Comparison of ENCODE assay signal across 26 mouse cellular contexts in the genomic region with DNA sequence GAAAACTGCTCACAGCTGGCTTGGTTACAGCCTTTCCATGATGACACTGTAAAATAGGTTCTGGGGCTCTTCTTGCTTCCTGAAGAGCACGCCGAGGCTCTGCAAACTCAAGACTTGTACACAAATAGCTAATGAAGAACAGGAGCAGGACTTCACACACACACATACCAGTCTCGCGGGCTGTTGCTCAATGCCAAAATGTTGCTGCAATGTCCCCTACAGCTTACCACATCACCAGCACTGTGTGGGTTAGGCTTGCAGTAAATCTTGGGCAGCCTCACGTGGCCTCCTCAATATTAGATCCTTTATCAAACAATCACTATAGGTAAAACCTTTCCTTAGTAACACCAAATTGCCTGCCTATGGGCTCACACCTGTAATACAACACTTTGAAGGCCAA. TPM values are rescaled to one million over a fixed set of nuclear protein-coding genes. Genes with fewer than 3 reads are reported as not detected.
DNase-seq lines count a peak whose midpoint lies in the region; ATAC-seq lines count a peak whose summit lies in the region.
"Had no signal": no experiment of that assay in that cellular context is flagged by ENCODE, and none has a peak within 500 bp of the region (broad histone marks: within the 10 kb centered on the region; RNA-seq: fewer than 3 reads in every experiment).

No protein-coding gene starts in this region.

- intact Hi-C loops in gastrocnemius, postnatal 36 days (cut with DNase I): no loop called here

- peaks cover 43% of the 10 kb centered on the region for H3K36me3 ChIP-seq in embryonic facial prominence, embryonic 13.5 days
- H3K36me3 ChIP-seq in embryonic facial prominence, embryonic 10.5 days (replicated peaks): peaks cover 63% of the 10 kb centered on the region
- peaks cover 25% of the 10 kb centered on the region for H3K36me3 ChIP-seq in hindbrain, embryonic 12.5 days
- H3K36me3 ChIP-seq: hindbrain, embryonic 15.5 days had no signal

- H3K9ac ChIP-seq in embryonic facial prominence, embryonic 13.5 days: 0 out of 2 replicates have a peak overlapping the region, but pooled peaks have one; percentile 21
- no peak overlapping the region for H3K9ac ChIP-seq in hindbrain, embryonic 12.5 days
- H3K9ac ChIP-seq: hindbrain, embryonic 15.5 days; lung, embryonic 14.5 days had no signal

- H3K9me3 ChIP-seq in embryonic facial prominence, embryonic 13.5 days: no peaks in the 10 kb centered on the region
- H3K9me3 ChIP-seq in embryonic facial prominence, embryonic 10.5 days: no peaks in the 10 kb centered on the region
- no peaks in the 10 kb centered on the region for H3K9me3 ChIP-seq in hindbrain, embryonic 12.5 days (replicated peaks)
- H3K9me3 ChIP-seq: hindbrain, embryonic 15.5 days had no signal

- ATAC-seq in embryonic facial prominence, embryonic 13.5 days (ENCODE audit: insufficient number of reproducible peaks, insufficient read depth, low FRiP score, low TSS enrichment, low read depth): no peak
- no peak for ATAC-seq in hindbrain, embryonic 12.5 days (ENCODE audit: low FRiP score)
- ATAC-seq: activated CD4-positive, CD25-positive, alpha-beta regulatory T cell, adult 4 months; forebrain, embryonic 14.5 days; intestine, postnatal 0 days; Patski had no signal

- no peak overlapping the region for H3K4me3 ChIP-seq in embryonic facial prominence, embryonic 13.5 days
- no peak overlapping the region for H3K4me3 ChIP-seq in embryonic facial prominence, embryonic 10.5 days
- no peak overlapping the region for H3K4me3 ChIP-seq in hindbrain, embryonic 12.5 days
- H3K4me3 ChIP-seq: hindbrain, embryonic 15.5 days had no signal

- H3K4me1 ChIP-seq in embryonic facial prominence, embryonic 13.5 days: peaks cover 21% of the 10 kb centered on the region
- H3K4me1 ChIP-seq in embryonic facial prominence, embryonic 10.5 days: peaks cover 22% of the 10 kb centered on the region
- peaks cover 18% of the 10 kb centered on the region for H3K4me1 ChIP-seq in hindbrain, embryonic 12.5 days

- no peak overlapping the region for H3K27ac ChIP-seq in embryonic facial prominence, embryonic 13.5 days
- H3K27ac ChIP-seq in embryonic facial prominence, embryonic 10.5 days (replicated peaks): no peak overlapping the region
- H3K27ac ChIP-seq in hindbrain, embryonic 12.5 days: no peak overlapping the region
- H3K27ac ChIP-seq: hindbrain, embryonic 15.5 days; kidney, postnatal 0 days had no signal

- no peaks in the 10 kb centered on the region for H3K27me3 ChIP-seq in embryonic facial prominence, embryonic 13.5 days
- H3K27me3 ChIP-seq in embryonic facial prominence, embryonic 10.5 days (replicated peaks; ENCODE audit: low read depth, poor library complexity, severe bottlenecking): no peaks in the 10 kb centered on the region
- H3K27me3 ChIP-seq in hindbrain, embryonic 12.5 days: no peaks in the 10 kb centered on the region
- H3K27me3 ChIP-seq: hindbrain, embryonic 15.5 days; Patski had no signal

- 85% methylated on average over 5 of the region's 5 CpGs for WGBS in embryonic facial prominence, embryonic 13.5 days
- WGBS in embryonic facial prominence, embryonic 10.5 days: 96% methylated on average over 5 of the region's 5 CpGs
- WGBS in hindbrain, embryonic 12.5 days: 94% methylated on average over 5 of the region's 5 CpGs

- no peak overlapping the region for H3K4me2 ChIP-seq in embryonic facial prominence, embryonic 13.5 days
- H3K4me2 ChIP-seq in hindbrain, embryonic 12.5 days (replicated peaks): no peak overlapping the region
- H3K4me2 ChIP-seq: heart, embryonic 11.5 days; hindbrain, embryonic 15.5 days; lung, embryonic 14.5 days; midbrain, embryonic 11.5 days had no signal

- no peak for DNase-seq in embryonic facial prominence, embryonic 10.5 days (ENCODE audit: low spot score)
- DNase-seq in NIH3T3 (ENCODE audit: low read depth): peak; percentile 15
- peak; percentile 29 for DNase-seq in c-Kit-positive CD71-negative TER-119-negative erythroid progenitor cells, embryonic 14.5 days (ENCODE audit: low read depth)
- peak; percentile 28 to 29 for DNase-seq in lung, postnatal 4 days
- DNase-seq in gastrocnemius, postnatal 36 days: no peak
- DNase-seq: cerebellum, adult 9-11 months; gastrocnemius, postnatal 25 days; heart, postnatal 14 days; left cerebral cortex, postnatal 4 days; lung, embryonic 14.5 days; retina, postnatal 1 day; right cerebral cortex, postnatal 4 days; thymus, postnatal 36 days had no signal

RNA-seq across cellular contexts. Expression of a gene that starts 2.6 kb away (rescaled TPM):
- polyA plus RNA-seq in embryonic facial prominence, embryonic 13.5 days (2015; fragmentation: Nextera tagmentation; extraction: Ambion mirVana): 116 and 119 TPM in 2 replicates
- 103 and 107 TPM in 2 replicates for polyA plus RNA-seq in embryonic facial prominence, embryonic 10.5 days (2016; fragmentation: Nextera tagmentation; extraction: Ambion mirVana)
- 96.5 and 115 TPM in 2 replicates for polyA plus RNA-seq in hindbrain, embryonic 12.5 days (2016; fragmentation: Nextera tagmentation; extraction: Ambion mirVana)
- total RNA-seq in gastrocnemius, postnatal 36 days (2021): 10 to 100 TPM; 40.3 to 46.4 TPM

RNA-seq across cellular contexts. Expression of a gene that starts 2.8 kb away (rescaled TPM):
- polyA plus RNA-seq in embryonic facial prominence, embryonic 13.5 days (2015; fragmentation: Nextera tagmentation; extraction: Ambion mirVana): 47.5 and 47.8 TPM in 2 replicates
- 73.8 and 77.3 TPM in 2 replicates for polyA plus RNA-seq in embryonic facial prominence, embryonic 10.5 days (2016; fragmentation: Nextera tagmentation; extraction: Ambion mirVana)
- polyA plus RNA-seq in hindbrain, embryonic 12.5 days (2016; fragmentation: Nextera tagmentation; extraction: Ambion mirVana): 27.3 and 28.1 TPM in 2 replicates
- total RNA-seq in gastrocnemius, postnatal 36 days (2021): 1 to 10 TPM; 1.6 to 2.1 TPM

RNA-seq across cellular contexts. Expression of a gene that starts 27.4 kb away (rescaled TPM):
- polyA plus RNA-seq in embryonic facial prominence, embryonic 13.5 days (2015; fragmentation: Nextera tagmentation; extraction: Ambion mirVana): 44.1 and 49.3 TPM in 2 replicates
- 32.6 and 34.9 TPM in 2 replicates for polyA plus RNA-seq in embryonic facial prominence, embryonic 10.5 days (2016; fragmentation: Nextera tagmentation; extraction: Ambion mirVana)
- polyA plus RNA-seq in hindbrain, embryonic 12.5 days (2016; fragmentation: Nextera tagmentation; extraction: Ambion mirVana): 28.4 and 32.7 TPM in 2 replicates
- total RNA-seq in gastrocnemius, postnatal 36 days (2021): 10 to 100 TPM; 14.4 to 17.6 TPM

RNA-seq across cellular contexts. Expression of a gene that starts 27.4 kb away (rescaled TPM):
- not detected in 2 replicates for polyA plus RNA-seq in embryonic facial prominence, embryonic 13.5 days (2015; fragmentation: Nextera tagmentation; extraction: Ambion mirVana)
- not detected in 2 replicates for polyA plus RNA-seq in embryonic facial prominence, embryonic 10.5 days (2016; fragmentation: Nextera tagmentation; extraction: Ambion mirVana)
- not detected in 2 replicates for polyA plus RNA-seq in hindbrain, embryonic 12.5 days (2016; fragmentation: Nextera tagmentation; extraction: Ambion mirVana)
- 1 to 10 TPM in 1 of 2 experiments, not detected in 1; 1.7 TPM for total RNA-seq in gastrocnemius, postnatal 36 days (2021)
- total RNA-seq: heart, postnatal 14 days had no signal
- polyA plus RNA-seq: activated CD4-positive, CD25-positive, alpha-beta regulatory T cell, adult 4 months; C2C12; forebrain, embryonic 14.5 days; heart, embryonic 11.5 days; intestine, postnatal 0 days; kidney, postnatal 0 days; lung, embryonic 14.5 days; midbrain, embryonic 11.5 days; testis, adult 2 months had no signal

RNA-seq across cellular contexts. Expression of a gene that starts 32.4 kb away (rescaled TPM):
- 27.8 and 29.6 TPM in 2 replicates for polyA plus RNA-seq in embryonic facial prominence, embryonic 13.5 days (2015; fragmentation: Nextera tagmentation; extraction: Ambion mirVana)
- polyA plus RNA-seq in embryonic facial prominence, embryonic 10.5 days (2016; fragmentation: Nextera tagmentation; extraction: Ambion mirVana): 20.0 and 22.0 TPM in 2 replicates
- 30.0 and 35.1 TPM in 2 replicates for polyA plus RNA-seq in hindbrain, embryonic 12.5 days (2016; fragmentation: Nextera tagmentation; extraction: Ambion mirVana)
- total RNA-seq in gastrocnemius, postnatal 36 days (2021): 10 to 100 TPM in 1 of 2 experiments, 1 to 10 TPM in 1; 9.5 to 13.5 TPM
- total RNA-seq: neutrophil, adult 5-6 weeks had no signal
- polyA plus RNA-seq: activated CD4-positive, CD25-positive, alpha-beta regulatory T cell, adult 4 months; Patski had no signal

Comparison
In these comparisons a context has a peak if more than half of its experiments do, and no peak if none do; other contexts are left out.
1. DNase-seq: peak in NIH3T3 (single experiment), c-Kit-positive CD71-negative TER-119-negative erythroid progenitor cells, embryonic 14.5 days (single experiment) and lung, postnatal 4 days (2 of 2); none in embryonic facial prominence, embryonic 10.5 days (single experiment) and gastrocnemius, postnatal 36 days (0 of 2).